Mouse (Mus musculus) embryonic facial prominence, embryonic 12.5 days (tissue): Measurements from ENCODE around the gene N4bp2l1. TPM values are rescaled to one million over a fixed set of nuclear protein-coding genes. Genes with fewer than 3 reads are reported as not detected.
A peak's percentile ranks its signal among the peaks of the same experiment; 100 is the strongest.

Source experiments
- ATAC-seq: fragments of 200-750 bp; cut with Nextera tagmentation; 2 replicates; pipeline ENCODE4 v1.8.0; 2017; ENCODE audit not compliant: insufficient number of reproducible peaks, insufficient read depth, low FRiP score, low TSS enrichment
- H3K27ac ChIP-seq: fragments of 300-500 bp; sonication (generic); 2 replicates; pipeline ENCODE4 v1.5.1; 2016; ENCODE audit warnings: mild to moderate bottlenecking
- H3K27me3 ChIP-seq: fragments of 300-500 bp; sonication (generic); 2 replicates; pipeline ENCODE4 v1.6.1; 2016; ENCODE audit warnings: mild to moderate bottlenecking, moderate library complexity
- H3K36me3 ChIP-seq: fragments of 300-500 bp; sonication (generic); 2 replicates; pipeline ENCODE4 v1.6.1; 2016; ENCODE audit warnings: mild to moderate bottlenecking
- H3K4me1 ChIP-seq: fragments of 300-500 bp; sonication (generic); 2 replicates; pipeline ENCODE4 v1.6.1; 2016
- H3K4me2 ChIP-seq: fragments of 300-500 bp; sonication (generic); replicated peaks from 2 replicates; pipeline ENCODE4 v1.6.1; 2016; ENCODE audit warnings: mild to moderate bottlenecking, moderate library complexity
- H3K4me3 ChIP-seq: fragments of 300-500 bp; sonication (generic); 2 replicates; pipeline ENCODE4 v1.5.1; 2016; ENCODE audit warnings: mild to moderate bottlenecking
- H3K9ac ChIP-seq: fragments of 300-500 bp; sonication (generic); 2 replicates; pipeline ENCODE4 v1.6.1; 2016; ENCODE audit warnings: mild to moderate bottlenecking, moderate library complexity
- H3K9me3 ChIP-seq: fragments of 300-500 bp; sonication (generic); 2 replicates; pipeline ENCODE4 v1.6.1; 2016; ENCODE audit warnings: mild to moderate bottlenecking, moderate library complexity
- WGBS: fragments of 180-500 bp; shearing (Covaris S2); methylation state at CpG from one replicate; pipeline ENCODE4 v1.1.7; 2016; 5-methylcytosine and 5-hydroxymethylcytosine counted together
- polyA plus RNA-seq: library from polyadenylated mRNA; unstranded; fragments of >200 nt; fragmentation: Nextera tagmentation; extraction: Ambion mirVana; gene quantifications from 2 replicates; pipeline ENCODE4 v1.2.1, GENCODE M21; 2016

N4bp2l1 gene
- polyA plus RNA-seq, 1 experiment from 2014 or later, result 5.3 TPM

DNA sequence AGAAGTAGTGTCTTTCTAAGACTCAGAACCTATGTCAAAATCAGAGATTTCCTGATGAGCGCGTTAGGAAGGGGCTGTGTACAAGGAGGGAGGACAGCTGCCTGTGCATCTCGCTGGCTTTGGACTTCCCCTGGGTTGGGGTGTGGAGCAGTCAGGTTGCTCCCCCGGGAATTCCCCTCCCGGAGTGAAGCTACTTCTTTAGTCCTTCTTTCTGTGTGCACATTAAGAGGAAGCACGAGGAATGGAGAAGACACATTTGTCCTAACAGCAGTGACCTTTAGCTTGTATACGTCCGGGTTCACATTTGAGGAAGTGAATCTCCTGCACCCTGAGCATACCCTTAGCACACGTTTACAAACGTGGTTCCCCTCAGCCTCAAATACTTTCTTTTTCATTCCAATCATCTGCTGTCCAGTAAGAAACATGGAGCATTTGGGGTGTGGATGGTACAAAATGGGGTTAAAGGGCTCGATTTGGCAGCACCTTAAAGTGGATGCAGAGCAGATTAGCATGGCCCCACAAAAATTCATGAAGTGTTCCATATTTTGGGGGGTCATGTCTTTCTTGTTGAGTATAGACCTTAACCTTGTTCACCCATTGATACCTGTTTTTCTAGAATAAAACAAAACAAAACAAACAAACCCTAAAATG, 1.5 kb downstream of the N4bp2l1 start:
- Histone ChIP-seq H3K4me1 (peaks cover 4% of the 10 kb centered on the region; the same call in 1 of the 2 replicates), H3K4me3 (no peak overlapping the region), H3K36me3 (no peaks in the 10 kb centered on the region), H3K4me2 (peak overlapping the region; percentile 100; the same call in 1 of the 2 replicates), H3K9ac (no peak overlapping the region), H3K27me3 (peaks cover 42% of the 10 kb centered on the region), H3K9me3 (no peaks in the 10 kb centered on the region), H3K27ac (no peak overlapping the region)
- ATAC-seq, result no peak
- 46% methylated on average over 11 of the region's 11 CpGs for WGBS

DNA sequence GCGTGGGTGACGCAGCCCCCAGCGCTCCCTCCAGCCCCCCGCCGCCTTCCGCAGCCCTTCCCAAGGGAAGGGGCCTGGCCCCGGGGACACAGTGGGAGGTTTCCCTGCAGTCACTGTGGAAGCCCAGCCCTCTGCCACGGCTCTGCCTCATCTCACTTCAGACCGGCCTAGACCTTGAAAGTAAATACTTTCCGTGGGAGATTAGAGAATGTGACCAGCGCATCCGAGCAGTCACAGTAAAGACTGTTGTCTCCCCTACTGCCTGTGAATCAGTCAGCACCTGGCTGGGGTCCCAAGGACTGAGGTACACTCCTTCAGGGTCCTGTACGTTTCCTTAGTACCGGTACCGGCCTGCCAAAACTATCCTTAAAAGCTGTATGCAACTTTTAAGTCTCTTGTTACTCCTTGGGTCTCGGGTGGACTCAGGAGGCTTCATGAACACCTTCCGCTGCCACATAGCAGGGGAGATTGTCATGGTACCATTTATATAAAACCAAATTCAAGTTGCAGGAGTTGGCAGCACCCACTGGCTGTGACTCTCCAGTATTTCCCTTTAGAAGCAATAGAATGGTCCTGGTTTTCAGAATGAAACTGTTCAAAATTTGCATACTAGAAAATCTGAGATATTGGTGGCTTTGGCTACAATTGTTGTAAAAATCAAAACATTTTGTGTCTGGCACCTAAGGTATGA, 2.2 kb downstream of the N4bp2l1 start:
- peak overlapping the region; percentile 100 for H3K4me2 ChIP-seq
- peak overlapping the region; percentile 81 for H3K4me3 ChIP-seq
- no peak overlapping the region for H3K27ac ChIP-seq
- 6% methylated on average over 17 of the region's 17 CpGs for WGBS
- H3K36me3 ChIP-seq, result no peaks in the 10 kb centered on the region
- peak; percentile 67 for ATAC-seq
- peaks cover 4% of the 10 kb centered on the region; the same call in 1 of the 2 replicates for H3K4me1 ChIP-seq
- peaks cover 42% of the 10 kb centered on the region for H3K27me3 ChIP-seq
- peak overlapping the region; percentile 69 for H3K9ac ChIP-seq
- no peaks in the 10 kb centered on the region for H3K9me3 ChIP-seq

DNA sequence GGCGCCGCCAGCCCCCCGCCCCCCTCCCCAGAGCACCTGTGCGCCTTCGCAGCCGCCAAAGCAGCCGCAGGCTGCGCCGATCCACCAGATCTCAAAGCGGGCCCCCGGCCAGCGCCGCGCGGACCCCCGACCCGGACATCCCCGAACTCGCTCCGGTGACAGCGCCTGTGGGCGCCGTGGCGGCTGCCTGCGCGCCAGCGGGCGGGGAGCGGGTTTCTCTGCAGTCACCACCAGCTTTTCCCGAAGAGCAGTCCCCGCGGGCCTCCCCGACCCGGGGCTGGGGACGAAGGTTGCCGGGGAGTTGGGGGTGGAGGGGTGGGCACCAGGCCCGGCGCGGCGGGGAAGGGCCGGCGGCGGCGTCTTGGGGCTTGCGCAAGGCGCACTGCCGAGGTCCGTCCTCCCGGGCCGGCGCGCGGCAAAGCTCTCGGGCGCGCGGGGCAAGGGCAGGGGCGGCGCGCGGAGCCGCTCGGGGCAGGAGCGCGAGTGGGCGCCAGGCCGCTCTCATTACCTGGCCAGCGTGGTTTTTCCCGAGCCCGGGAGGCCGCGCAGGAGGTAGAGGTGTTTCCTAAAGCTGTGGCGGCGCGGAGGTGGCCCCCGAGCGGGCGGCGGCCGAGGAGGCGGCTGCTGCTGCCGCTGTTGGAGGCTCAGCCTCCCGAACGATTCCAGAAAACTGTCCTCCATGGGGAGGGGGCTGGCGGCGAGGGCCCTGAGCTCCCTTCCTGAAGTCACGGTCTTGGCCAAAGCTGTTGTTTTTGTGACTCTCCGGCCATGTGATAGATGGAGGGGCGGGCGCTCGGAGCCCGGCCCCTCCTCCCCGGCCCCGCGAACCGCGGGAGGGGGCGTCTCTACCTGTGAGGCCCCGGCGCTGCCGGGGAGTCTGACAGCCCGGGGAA, 3.0 kb downstream of the N4bp2l1 start:
- Histone ChIP-seq H3K4me3 (peak overlapping the region; percentile 81), H3K4me1 (peaks cover 4% of the 10 kb centered on the region; the same call in 1 of the 2 replicates), H3K4me2 (peak overlapping the region; percentile 100), H3K27ac (no peak overlapping the region), H3K27me3 (peaks cover 42% of the 10 kb centered on the region), H3K9me3 (no peaks in the 10 kb centered on the region), H3K36me3 (no peaks in the 10 kb centered on the region), H3K9ac (peak overlapping the region; percentile 69)
- peak; percentile 68; the same call in 1 of the 2 replicates for ATAC-seq
- under 1% methylated on average over 96 of the region's 102 CpGs for WGBS

DNA sequence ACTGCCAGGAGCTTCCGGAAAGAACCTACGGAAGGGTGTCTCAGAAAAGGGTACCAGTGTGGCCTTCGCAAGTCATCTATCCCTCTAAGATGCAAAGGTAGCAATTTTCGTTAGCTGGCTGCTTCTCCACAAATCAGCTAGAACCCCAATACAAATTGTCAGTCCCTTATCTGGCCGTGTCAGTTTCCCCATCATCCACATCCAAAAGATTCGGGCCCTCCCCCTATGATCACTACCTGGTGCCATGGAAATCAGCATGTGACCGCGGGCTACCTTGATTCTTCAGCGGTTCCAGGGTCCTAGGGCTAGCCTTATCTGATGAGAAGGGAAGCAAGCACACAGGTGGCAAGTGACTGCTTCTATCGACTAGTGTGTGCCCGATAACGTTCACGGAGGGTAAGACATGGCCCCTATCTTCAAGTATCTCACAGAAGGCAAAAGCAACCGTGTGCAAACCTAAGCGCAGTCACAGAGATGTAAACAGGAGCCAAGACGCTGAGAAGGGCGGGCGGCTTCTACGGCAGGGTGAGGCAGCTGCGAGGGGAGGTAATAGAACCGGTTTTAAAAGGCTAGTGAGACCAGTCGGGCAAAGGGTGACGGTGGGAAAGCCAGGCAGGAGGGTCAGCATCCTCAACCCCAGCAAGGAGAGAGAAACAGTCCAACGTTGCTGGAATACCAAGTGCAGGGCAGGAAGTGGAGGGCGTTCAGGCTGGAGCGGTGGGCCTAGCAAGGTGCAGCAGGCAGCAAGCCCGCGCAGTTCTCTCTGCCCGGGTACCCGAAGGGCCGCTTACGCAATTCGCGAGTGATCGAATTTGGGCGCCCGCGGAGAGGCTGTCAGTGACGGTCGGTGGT, 3.9 kb downstream of the N4bp2l1 start:
- H3K27me3 ChIP-seq, result peaks cover 42% of the 10 kb centered on the region
- H3K9ac ChIP-seq, result peak overlapping the region; percentile 69
- no peaks in the 10 kb centered on the region for H3K36me3 ChIP-seq
- peak overlapping the region; percentile 81 for H3K4me3 ChIP-seq
- peaks cover 4% of the 10 kb centered on the region; the same call in 1 of the 2 replicates for H3K4me1 ChIP-seq
- H3K27ac ChIP-seq, result no peak overlapping the region
- no peak for ATAC-seq
- WGBS, result 10% methylated on average over 40 of the region's 40 CpGs
- no peaks in the 10 kb centered on the region for H3K9me3 ChIP-seq
- H3K4me2 ChIP-seq, result peak overlapping the region; percentile 100

DNA sequence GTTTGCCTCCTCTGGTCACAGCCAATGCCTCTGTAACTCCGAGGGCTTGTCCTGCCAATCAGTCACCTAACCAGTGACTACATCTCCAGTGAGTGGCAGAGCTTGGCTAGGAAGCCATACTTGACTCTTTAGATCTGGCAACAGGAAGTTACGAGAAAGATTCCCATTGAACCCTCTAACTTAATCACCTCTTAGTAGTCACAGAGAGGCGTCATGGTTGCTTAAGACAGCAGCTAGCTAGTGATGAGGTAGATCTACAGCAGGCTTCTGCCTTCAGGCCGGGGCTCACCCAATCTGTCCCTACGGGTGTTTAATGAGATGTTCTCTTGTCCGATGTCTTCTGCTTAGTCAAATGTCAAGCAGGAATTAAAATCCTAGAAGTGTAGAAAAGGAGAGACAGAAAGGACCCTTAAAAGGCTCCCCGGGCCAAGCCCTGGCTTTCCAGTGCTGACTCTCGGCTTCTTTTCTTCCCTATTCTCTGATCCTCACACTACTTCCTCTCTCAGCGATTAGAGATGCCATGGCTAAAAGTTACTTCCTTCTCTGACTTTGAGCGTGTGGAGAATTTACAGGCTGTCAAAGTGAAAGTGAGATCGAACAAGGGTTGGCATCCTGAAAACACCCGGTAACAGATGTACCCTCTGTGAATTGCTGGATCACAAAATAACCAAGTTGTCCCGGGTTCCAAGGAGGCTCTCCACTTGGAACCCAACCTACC, 4.6 kb downstream of the N4bp2l1 start:
- peaks cover 42% of the 10 kb centered on the region for H3K27me3 ChIP-seq
- H3K4me3 ChIP-seq, result no peak overlapping the region
- no peak overlapping the region for H3K4me2 ChIP-seq
- H3K27ac ChIP-seq, result no peak overlapping the region
- WGBS, result 71% methylated on average over 13 of the region's 13 CpGs
- no peak overlapping the region for H3K9ac ChIP-seq
- peaks cover 4% of the 10 kb centered on the region; the same call in 1 of the 2 replicates for H3K4me1 ChIP-seq
- H3K36me3 ChIP-seq, result no peaks in the 10 kb centered on the region
- H3K9me3 ChIP-seq, result no peaks in the 10 kb centered on the region
- no peak for ATAC-seq

DNA sequence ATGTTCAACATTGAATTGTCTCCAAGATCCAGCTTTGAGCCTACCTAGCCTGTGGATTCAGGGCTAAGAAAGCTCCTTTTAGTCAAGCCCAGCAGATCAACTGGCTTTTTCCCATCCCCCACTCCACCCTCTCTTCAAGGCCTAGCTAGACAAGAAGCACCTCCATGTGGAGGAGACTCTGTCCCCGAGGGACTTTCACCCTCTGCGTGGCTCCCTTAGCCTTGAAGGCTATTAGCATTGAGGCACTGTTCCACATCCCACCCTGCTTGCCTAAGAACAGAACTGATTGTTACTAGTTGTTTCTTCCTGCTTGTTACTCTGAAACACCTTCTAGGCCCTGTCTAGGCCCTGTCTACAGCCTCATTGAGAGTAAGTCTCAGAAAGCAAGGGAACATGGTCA, 7.0 kb downstream of the N4bp2l1 start:
- no peaks in the 10 kb centered on the region for H3K36me3 ChIP-seq
- 74% methylated on average over 2 of the region's 2 CpGs for WGBS
- no peaks in the 10 kb centered on the region for H3K9me3 ChIP-seq
- ATAC-seq, result no peak
- no peak overlapping the region for H3K4me2 ChIP-seq
- H3K4me3 ChIP-seq, result no peak overlapping the region
- H3K27ac ChIP-seq, result no peak overlapping the region
- H3K4me1 ChIP-seq, result peaks cover 4% of the 10 kb centered on the region; the same call in 1 of the 2 replicates
- H3K27me3 ChIP-seq, result peaks cover 29% of the 10 kb centered on the region
- H3K9ac ChIP-seq, result no peak overlapping the region

DNA sequence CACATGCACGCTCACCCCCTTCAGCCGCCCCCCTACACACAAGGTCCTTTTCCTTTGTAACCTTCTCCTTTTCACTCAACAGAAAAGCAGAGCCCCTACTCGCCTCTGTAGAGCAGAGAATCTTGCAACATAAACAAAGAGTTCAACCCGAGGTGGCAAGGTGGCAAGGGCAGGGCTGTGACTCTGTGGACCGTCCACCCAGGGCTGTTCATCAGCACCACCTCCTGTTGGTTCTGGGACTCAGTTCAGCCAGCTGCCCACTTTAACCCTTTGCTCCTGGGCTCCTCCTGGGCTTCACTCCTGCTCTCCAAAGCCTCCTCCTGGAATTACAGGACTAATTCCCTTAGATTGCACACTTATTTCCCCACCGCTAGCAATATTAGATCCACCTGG, 12.7 kb downstream of the N4bp2l1 start:
- no peak overlapping the region for H3K4me2 ChIP-seq
- WGBS, result 48% methylated on average over 6 of the region's 6 CpGs
- H3K27ac ChIP-seq, result no peak overlapping the region
- ATAC-seq, result no peak
- no peaks in the 10 kb centered on the region for H3K9me3 ChIP-seq
- H3K9ac ChIP-seq, result no peak overlapping the region
- no peak overlapping the region for H3K4me3 ChIP-seq
- no peaks in the 10 kb centered on the region for H3K36me3 ChIP-seq
- H3K27me3 ChIP-seq, result no peaks in the 10 kb centered on the region
- no peaks in the 10 kb centered on the region for H3K4me1 ChIP-seq

DNA sequence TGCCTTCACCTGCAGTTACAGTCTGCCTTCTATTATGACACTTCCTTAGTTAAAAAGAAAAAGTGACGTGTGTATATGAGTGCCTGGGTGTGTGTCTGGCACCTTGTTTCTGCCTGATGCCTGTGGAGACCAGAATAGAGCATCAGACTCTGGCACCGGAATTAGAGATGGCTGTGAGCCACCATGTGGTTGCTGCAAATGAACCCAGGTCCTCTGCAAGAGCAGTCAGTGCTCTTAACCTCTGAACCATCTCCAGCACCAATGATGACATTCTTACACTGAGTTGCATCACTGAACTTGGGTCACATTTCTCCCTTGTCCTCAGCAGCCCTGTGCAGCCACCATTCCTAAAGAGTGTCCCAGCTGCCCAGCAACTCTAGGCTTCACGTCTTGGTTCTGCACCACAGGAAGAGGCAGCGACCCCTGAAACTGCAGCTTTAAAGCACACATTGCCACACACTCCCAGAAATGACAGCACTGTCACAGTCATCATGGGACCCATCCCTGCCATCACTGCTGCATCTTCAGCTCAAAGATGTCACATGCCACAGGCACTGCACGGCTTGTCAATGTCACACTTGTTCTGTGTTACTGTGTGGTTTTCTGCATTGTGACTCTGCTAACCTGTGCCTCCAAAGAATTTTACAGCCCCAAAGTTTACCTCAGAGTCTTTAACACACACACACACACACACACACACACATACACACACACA, 13.2 kb downstream of the N4bp2l1 start:
- 70% methylated on average over 5 of the region's 5 CpGs for WGBS
- Histone ChIP-seq H3K36me3 (no peaks in the 10 kb centered on the region), H3K9me3 (no peaks in the 10 kb centered on the region), H3K4me2 (no peak overlapping the region), H3K27ac (no peak overlapping the region), H3K4me3 (no peak overlapping the region), H3K4me1 (no peaks in the 10 kb centered on the region), H3K27me3 (no peaks in the 10 kb centered on the region), H3K9ac (no peak overlapping the region)
- ATAC-seq, result no peak

DNA sequence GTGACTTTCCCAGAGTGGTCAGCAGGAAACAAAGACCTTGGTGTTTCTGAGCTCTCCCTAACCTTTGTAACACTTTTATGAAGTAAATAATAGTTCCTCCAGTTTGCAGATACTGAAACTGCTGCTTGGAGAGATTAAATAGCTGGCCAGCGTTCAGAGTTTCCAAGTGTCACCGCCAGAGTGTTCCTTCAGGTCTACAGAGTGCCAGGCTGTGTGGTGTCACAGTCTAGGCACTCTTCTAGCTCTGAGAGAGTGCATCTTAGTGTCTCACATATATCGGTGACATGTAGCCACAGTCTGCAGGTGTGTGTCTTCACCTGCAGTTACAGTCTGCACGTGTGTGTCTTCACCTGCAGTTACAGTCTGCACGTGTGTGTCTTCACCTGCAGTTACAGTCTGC, 13.8 kb downstream of the N4bp2l1 start:
- Histone ChIP-seq H3K9ac (no peak overlapping the region), H3K27me3 (no peaks in the 10 kb centered on the region), H3K36me3 (no peaks in the 10 kb centered on the region), H3K4me1 (no peaks in the 10 kb centered on the region), H3K4me3 (no peak overlapping the region), H3K27ac (no peak overlapping the region), H3K9me3 (no peaks in the 10 kb centered on the region), H3K4me2 (no peak overlapping the region)
- no peak for ATAC-seq
- 84% methylated on average over 5 of the region's 5 CpGs for WGBS

DNA sequence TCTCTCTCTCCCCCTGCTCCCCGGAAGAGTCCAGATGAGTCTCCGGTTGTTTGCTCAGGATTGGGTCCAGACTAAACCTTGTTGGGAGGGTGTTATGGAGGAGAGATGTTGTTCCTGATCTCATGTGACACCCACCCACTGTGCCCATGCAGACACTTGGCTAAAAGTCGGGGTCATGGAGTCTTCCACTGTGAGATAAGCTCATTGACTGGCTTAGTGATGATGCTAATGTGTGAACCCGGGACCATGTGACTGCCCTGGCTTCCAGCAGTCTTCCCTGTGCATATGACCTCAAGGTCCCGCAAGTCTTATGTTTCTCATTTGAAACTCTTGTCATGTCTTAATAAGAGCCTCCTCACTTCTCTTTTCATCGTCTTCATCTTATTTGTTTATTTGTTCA, 15.8 kb downstream of the N4bp2l1 start:
- Histone ChIP-seq H3K4me3 (no peak overlapping the region), H3K4me1 (no peaks in the 10 kb centered on the region), H3K9ac (no peak overlapping the region), H3K4me2 (no peak overlapping the region), H3K9me3 (no peaks in the 10 kb centered on the region), H3K27me3 (no peaks in the 10 kb centered on the region), H3K27ac (no peak overlapping the region), H3K36me3 (no peaks in the 10 kb centered on the region)
- WGBS, result 68% methylated on average over 6 of the region's 6 CpGs
- ATAC-seq, result no peak
